Mouse (Mus musculus) lung, postnatal 4 days (tissue): ENCODE measurements around the gene Dzip1.

ENCODE experiments used
- DNase-seq, 2 experiments: peaks; one replicate each; pipeline ENCODE4 v3.0.0; 2021

Gene Dzip1

DNA sequence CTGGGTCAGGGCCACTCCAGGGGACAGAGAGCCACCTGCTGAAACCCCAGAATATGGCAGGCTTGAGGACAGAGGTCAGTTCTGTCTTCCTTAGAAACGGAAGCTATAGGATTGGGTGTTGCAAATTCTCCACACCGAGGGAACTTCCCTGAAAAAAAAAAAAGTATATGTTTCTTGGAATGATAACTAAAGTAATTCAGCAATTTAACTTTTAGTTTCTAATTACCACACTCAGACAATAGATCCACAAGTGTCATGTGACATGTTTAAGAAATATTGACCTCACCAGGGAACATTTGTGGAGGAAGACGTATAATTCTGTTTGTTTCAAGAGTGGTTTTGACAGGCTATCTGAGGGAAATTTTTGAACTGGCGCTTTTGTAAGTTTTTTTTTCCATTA lies 93.7 kb downstream of the Dzip1 start:
- no peak for DNase-seq

DNA sequence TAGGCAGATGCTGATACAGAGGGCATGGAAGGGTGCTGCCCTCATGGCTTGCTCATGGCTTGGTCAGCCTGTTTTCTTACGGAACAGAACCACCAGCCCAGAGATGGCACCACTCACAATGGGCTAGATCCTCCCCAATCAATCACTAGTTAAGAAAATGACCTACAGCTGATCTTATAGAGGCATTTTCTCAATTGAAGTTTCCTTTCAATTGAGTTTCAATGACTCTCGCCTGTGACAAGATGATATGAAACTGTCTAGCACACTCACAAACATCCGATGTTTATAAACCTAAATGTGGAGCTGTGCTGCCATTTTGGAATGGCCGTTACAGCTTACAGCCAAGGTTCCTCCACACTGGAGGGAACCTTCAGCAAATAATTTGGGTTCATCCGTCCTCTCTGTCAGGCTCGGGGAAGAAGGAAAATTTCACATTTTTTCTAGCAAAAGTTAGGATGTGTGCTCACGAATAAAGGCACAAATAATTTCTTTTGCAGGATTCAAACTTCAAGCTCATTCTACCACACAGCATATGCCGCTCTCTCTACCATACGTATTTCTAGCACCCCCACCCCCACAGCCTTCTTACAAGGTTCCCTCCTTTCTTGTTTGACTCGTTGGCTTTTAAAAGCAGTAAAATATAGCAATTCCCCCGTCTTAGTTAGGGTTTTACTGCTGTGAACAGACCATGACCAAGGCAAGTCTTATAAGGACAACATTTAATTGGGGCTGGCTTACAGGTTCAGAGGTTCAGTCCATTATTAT lies 95.7 kb downstream of the Dzip1 start:
- no peak for DNase-seq

DNA sequence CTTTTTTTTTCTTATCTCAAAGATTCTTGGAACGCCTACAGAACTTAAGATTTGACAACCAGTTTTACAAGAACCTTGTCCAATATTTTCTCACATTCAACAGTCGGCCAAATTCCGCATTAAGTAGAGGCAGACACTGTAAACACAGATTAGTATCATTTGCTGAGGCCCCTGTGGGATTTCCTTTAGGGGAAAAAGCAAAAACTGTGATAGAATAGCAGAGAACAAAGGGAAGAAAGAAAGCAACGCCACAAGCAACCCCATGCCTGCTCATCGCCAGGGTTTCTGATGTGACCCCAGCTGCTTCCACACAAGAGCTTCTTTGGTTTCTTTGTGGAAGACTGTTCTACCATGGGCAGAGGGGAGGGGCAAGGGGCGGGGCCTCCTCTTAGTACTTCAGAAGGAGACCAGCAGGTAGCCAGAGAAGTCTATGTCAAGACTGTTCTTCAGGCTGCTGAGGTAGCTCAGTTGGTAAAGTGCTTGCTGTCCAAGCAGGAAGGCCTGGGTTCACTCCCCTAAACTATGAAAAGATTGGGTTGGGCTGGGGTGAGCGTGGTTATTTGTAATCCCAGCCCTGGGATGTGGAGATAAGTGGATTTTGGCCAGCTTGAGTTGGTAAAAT lies 97.9 kb downstream of the Dzip1 start:
- no peak for DNase-seq

DNA sequence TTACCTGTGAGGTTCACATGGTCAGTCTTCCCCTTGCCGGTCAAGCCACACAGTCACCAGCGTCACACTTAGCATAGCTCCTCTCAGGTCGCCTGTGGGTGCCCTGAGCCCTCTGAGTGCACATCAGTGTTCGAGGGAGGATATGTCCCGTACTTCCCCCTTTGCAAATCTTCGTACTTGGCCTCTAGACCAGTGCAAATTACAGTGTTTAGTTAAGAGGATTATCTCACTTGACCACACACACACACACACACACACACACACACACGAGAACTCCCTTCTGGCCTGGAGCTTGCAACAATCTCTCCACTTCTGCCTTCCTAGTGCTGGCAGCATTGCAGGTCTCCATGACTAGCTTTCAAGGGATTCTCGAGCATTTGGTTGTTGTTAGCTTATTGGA lies 98.9 kb downstream of the Dzip1 start:
- no peak for DNase-seq
